Mouse (Mus musculus): Measurements from ENCODE around the gene Nxn. TPM values are rescaled to one million over a fixed set of nuclear protein-coding genes. Genes with fewer than 3 reads are reported as not detected.

Nxn gene
- polyA plus RNA-seq (2017; shearing (Covaris generic)) = 2.8 TPM

GRCm38 (mm10) chr11:76398798-76399586, at the start of gene Nxn:
Nxn (minus strand) TSS chr11:76399140.

DNA sequence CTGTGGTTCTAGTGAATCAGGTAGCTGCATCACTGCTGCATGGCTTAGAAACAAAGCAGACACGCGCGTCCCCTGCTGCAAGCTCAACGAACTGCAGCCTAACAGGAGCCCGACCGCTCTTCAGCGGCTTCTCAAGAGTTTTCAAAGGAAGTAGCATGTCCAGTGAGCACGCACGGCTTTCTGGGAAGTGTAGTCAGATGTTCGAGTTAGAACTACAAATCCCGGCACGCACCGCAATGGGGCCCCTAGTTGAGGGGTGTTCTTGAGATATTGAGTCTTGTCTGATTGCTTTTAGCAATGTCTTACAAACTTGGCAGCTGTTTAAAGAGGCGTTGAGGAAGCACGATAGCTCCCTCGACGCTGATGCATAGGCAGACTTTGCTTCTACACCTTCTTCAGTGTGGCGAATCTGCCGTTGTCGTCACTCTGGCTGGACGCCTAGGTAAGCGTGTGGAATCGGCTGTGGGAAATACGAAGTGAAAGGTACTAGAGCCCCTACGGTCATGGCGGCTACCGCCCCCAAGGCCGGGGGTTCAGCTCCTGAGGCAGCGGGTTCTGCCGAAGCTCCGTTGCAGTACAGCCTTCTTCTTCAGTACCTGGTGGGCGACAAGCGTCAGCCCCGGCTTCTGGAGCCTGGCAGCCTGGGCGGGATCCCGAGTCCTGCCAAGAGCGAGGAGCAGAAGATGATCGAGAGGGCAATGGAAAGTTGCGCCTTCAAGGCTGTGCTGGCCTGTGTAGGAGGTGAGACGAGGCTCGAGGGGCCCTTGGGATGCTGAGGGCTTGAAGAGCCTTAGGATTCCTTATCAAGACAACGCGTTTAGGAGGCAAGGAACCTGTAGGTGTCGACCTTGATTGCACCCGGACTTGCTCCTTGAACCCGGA, 8.0 kb upstream of the Nxn start, which contains the start of gene Timm22:
Gene Timm22 (plus strand): TSS at position 251 of the 882 bp plus-strand sequence.

DNA sequence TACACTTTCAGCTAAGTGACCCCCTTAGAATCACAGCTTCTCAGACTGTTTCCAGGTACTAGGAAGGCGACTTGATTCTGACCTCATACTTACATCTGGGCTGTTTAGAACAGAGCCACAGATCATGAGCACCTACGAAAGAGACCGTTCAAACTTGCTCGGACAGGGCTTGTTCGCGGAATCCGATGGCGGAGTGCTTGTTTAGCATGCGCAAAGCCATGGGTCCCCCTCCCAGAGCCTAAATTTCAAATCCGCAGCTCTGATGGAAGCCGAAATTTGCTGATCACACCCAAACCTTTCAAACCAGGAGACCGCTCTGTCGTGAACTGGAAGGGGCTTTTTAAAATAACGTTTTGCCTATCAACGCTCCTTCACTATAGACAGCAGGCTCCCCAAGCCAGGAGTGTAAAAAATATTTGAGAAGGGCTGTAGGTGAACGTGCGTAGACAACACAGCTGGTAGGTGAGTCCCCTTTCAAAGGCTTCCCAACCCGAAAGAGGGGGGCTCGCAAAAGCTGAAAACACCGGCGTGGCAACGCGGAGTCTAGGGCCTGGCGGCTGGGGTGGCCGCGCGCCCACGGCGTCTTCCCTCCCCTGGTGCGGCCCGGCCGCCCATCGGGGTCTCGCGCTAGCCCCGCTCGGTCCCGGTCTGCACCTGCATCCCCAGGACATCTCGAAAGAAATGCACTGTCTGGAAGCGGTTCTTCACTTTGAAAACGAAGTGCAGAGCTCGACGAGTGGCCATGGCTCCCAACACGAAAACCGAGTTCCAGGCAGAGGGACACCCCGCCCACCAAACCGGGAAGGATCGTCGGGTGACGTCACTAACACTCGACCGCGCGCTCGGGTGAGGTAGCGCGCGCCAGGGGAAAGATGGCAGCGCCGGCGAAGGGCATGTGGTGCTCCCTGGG, 155.8 kb downstream of the Nxn start, which contains the start of the genes Mrm3 and Glod4:
Gene Mrm3 (plus strand): TSS at position 815 of the 910 bp plus-strand sequence.
Gene Glod4 (minus strand): TSS at position 825 of the 910 bp plus-strand sequence.

DNA sequence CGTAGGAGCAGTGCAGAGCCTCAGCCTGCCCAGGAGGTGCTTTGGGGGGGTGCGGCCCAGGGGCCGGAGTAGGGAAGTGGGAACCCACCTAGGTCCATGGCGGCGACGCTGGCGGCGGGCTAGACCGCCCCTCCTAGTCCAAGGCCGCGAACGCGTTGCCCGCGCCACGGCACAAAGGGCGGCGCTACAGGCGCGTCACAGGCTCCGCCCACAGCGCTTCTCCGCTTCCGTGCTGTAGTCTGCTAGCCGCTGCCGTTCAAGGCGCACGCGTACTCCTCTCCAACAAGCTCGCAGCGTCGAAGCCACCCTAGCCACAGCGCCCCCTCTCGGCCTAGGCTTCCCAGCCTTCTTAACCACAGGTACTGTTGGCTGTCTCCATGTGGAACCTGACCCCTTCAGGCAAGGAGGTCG, 181.5 kb downstream of the Nxn start, which contains the start of the genes Dbil5 and Gemin4:
Gene Dbil5 (plus strand): TSS at position 219 of the 411 bp plus-strand sequence.
Gene Gemin4 (minus strand): TSS at position 275 of the 411 bp plus-strand sequence.

Other genes with a start within 250 kb of the Nxn start
- 37.0 TPM for gene Vps53, start 219.5 kb downstream of the Nxn start, polyA plus RNA-seq (2017; shearing (Covaris generic))
- 2.0 TPM for gene Fam57a, start 219.5 kb downstream of the Nxn start, polyA plus RNA-seq (2017; shearing (Covaris generic))
- not detected for gene Dbil5, start 181.5 kb downstream of the Nxn start, polyA plus RNA-seq (2017; shearing (Covaris generic))
- gene Gemin4, start 181.5 kb downstream of the Nxn start, polyA plus RNA-seq (2017; shearing (Covaris generic)) = 6.1 TPM
- 14.5 TPM for gene Mrm3, start 155.4 kb downstream of the Nxn start, polyA plus RNA-seq (2017; shearing (Covaris generic))
- gene Glod4, start 155.4 kb downstream of the Nxn start, polyA plus RNA-seq (2017; shearing (Covaris generic)) = 40.6 TPM
- 21.1 TPM for gene Timm22, start 7.8 kb upstream of the Nxn start, polyA plus RNA-seq (2017; shearing (Covaris generic))
- 77.9 TPM for gene Abr, start 223.2 kb upstream of the Nxn start, polyA plus RNA-seq (2017; shearing (Covaris generic))